Mouse (Mus musculus) liver, embryonic 15.5 days (tissue): Measurements from ENCODE around the gene Vars. TPM values are rescaled to one million over a fixed set of nuclear protein-coding genes. Genes with fewer than 3 reads are reported as not detected.
A peak's percentile ranks its signal among the peaks of the same experiment; 100 is the strongest.
"Not testable (repeated sequence)": the region's sequence is repeated elsewhere in the genome, so short reads cannot be mapped to it uniquely, and the experiment has no call there.

Source experiments
- ATAC-seq: fragments of 200-750 bp; cut with Nextera tagmentation; 2 replicates; pipeline ENCODE4 v1.8.0; 2017; ENCODE audit warnings: moderate number of reproducible peaks, mild to moderate bottlenecking, moderate library complexity; ENCODE audit not compliant: insufficient read depth
- H3K27ac ChIP-seq: fragments of 300-500 bp; sonication (generic); replicated peaks from 2 replicates; pipeline ENCODE4 v1.5.1; 2015; ENCODE audit warnings: mild to moderate bottlenecking, inconsistent platforms
- H3K27me3 ChIP-seq: fragments of 300-500 bp; sonication (generic); 2 replicates; pipeline ENCODE4 v1.6.1; 2015; ENCODE audit warnings: mild to moderate bottlenecking, inconsistent platforms
- H3K36me3 ChIP-seq: fragments of 300-500 bp; sonication (generic); replicated peaks from 2 replicates; pipeline ENCODE4 v1.6.1; 2015; ENCODE audit warnings: moderate library complexity, mild to moderate bottlenecking, inconsistent platforms
- H3K4me1 ChIP-seq: fragments of 300-500 bp; sonication (generic); replicated peaks from 2 replicates; pipeline ENCODE4 v1.6.1; 2015; ENCODE audit warnings: inconsistent platforms
- H3K4me2 ChIP-seq: fragments of 300-500 bp; sonication (generic); 2 replicates; pipeline ENCODE4 v1.6.1; 2015; ENCODE audit warnings: moderate library complexity, mild to moderate bottlenecking, inconsistent platforms
- H3K4me3 ChIP-seq: fragments of 300-500 bp; sonication (generic); replicated peaks from 2 replicates; pipeline ENCODE4 v1.5.1; 2015; ENCODE audit warnings: mild to moderate bottlenecking, inconsistent platforms
- H3K9ac ChIP-seq: fragments of 300-500 bp; sonication (generic); 2 replicates; pipeline ENCODE4 v1.6.1; 2015; ENCODE audit warnings: moderate library complexity, mild to moderate bottlenecking, inconsistent platforms
- H3K9me3 ChIP-seq: fragments of 300-500 bp; sonication (generic); replicated peaks from 2 replicates; pipeline ENCODE4 v1.6.1; 2016; ENCODE audit warnings: inconsistent platforms
- WGBS: fragments of 180-500 bp; shearing (Covaris S2); methylation state at CpG from one replicate; pipeline ENCODE4 v1.1.7; 2015; ENCODE audit warnings: mixed read lengths; ENCODE audit not compliant: insufficient replicate concordance; 5-methylcytosine and 5-hydroxymethylcytosine counted together
- polyA plus RNA-seq: library from polyadenylated mRNA; unstranded; fragments of >200 nt; fragmentation: Nextera tagmentation; extraction: Ambion mirVana; gene quantifications from 2 replicates; pipeline ENCODE4 v1.2.1, GENCODE M21; 2015

Vars gene
- 99.0 and 133 TPM in 2 replicates for polyA plus RNA-seq

GRCm38 (mm10) chr17:35000717-35001451 is at the start of gene Vars:
TSS of gene Vars (plus strand) at chr17:35000987.
- under 1% methylated on average over 81 of the region's 83 CpGs for WGBS
- Histone ChIP-seq H3K36me3 (peaks cover 51% of the 10 kb centered on the region), H3K27ac (peak within 1 kb of the TSS; percentile 97), H3K9ac (peak within 1 kb of the TSS; percentile 94), H3K4me1 (peaks cover 76% of the 10 kb centered on the region), H3K27me3 (no peaks in the 10 kb centered on the region), H3K9me3 (no peaks in the 10 kb centered on the region), H3K4me2 (peak within 1 kb of the TSS; percentile 95), H3K4me3 (peak within 1 kb of the TSS; percentile 77)
- peak; percentile 85 for ATAC-seq

GRCm38 (mm10) chr17:34951636-34952377 is 49.0 kb upstream of the Vars start:
- peak; percentile 16 for ATAC-seq
- Histone ChIP-seq H3K4me2 (peak overlapping the region; percentile 86), H3K9ac (peak overlapping the region; percentile 78), H3K36me3 (peaks cover 17% of the 10 kb centered on the region), H3K4me1 (peaks cover 36% of the 10 kb centered on the region), H3K4me3 (peak overlapping the region; percentile 73), H3K27ac (peak overlapping the region; percentile 81), H3K27me3 (peaks cover 17% of the 10 kb centered on the region), H3K9me3 (no peaks in the 10 kb centered on the region)
- WGBS, result under 1% methylated on average over 29 of the region's 29 CpGs

- ATAC-seq, result peak; percentile 73
- H3K4me2 ChIP-seq, result peak overlapping the region; percentile 86
- H3K27me3 ChIP-seq, result peaks cover 24% of the 10 kb centered on the region
- H3K27ac ChIP-seq, result peak overlapping the region; percentile 81
- peak overlapping the region; percentile 73 for H3K4me3 ChIP-seq
- no peaks in the 10 kb centered on the region for H3K9me3 ChIP-seq
- H3K9ac ChIP-seq, result peak overlapping the region; percentile 78
- peaks cover 36% of the 10 kb centered on the region for H3K4me1 ChIP-seq
- WGBS, result under 1% methylated on average over 23 of the region's 23 CpGs
- peaks cover 17% of the 10 kb centered on the region for H3K36me3 ChIP-seq
Measured at GRCm38 (mm10) chr17:34952378-34953040, 48.3 kb upstream of the Vars start.

GRCm38 (mm10) chr17:34953258-34953657 is 47.5 kb upstream of the Vars start:
- 63% methylated on average over 3 of the region's 3 CpGs for WGBS
- Histone ChIP-seq H3K4me2 (peak overlapping the region; percentile 86; the same call in 1 of the 2 replicates), H3K27me3 (peaks cover 28% of the 10 kb centered on the region), H3K9me3 (no peaks in the 10 kb centered on the region), H3K36me3 (peaks cover 17% of the 10 kb centered on the region), H3K4me3 (peak overlapping the region; percentile 73; the same call in 1 of the 2 replicates), H3K4me1 (peaks cover 36% of the 10 kb centered on the region), H3K27ac (no peak overlapping the region), H3K9ac (no peak overlapping the region)
- ATAC-seq, result no peak

GRCm38 (mm10) chr17:34953904-34954303 is 46.9 kb upstream of the Vars start:
- WGBS, result 72% methylated on average over 4 of the region's 4 CpGs
- Histone ChIP-seq H3K4me3 (no peak overlapping the region), H3K36me3 (peaks cover 17% of the 10 kb centered on the region), H3K4me2 (no peak overlapping the region), H3K9ac (no peak overlapping the region), H3K27me3 (peaks cover 32% of the 10 kb centered on the region), H3K4me1 (peaks cover 32% of the 10 kb centered on the region), H3K9me3 (no peaks in the 10 kb centered on the region), H3K27ac (no peak overlapping the region)
- ATAC-seq, result no peak

GRCm38 (mm10) chr17:34954831-34955230 is 46.0 kb upstream of the Vars start:
- WGBS, result 72% methylated on average over 4 of the region's 4 CpGs

GRCm38 (mm10) chr17:34955884-34956283 is 44.9 kb upstream of the Vars start:
- Histone ChIP-seq H3K9ac (no peak overlapping the region), H3K9me3 (no peaks in the 10 kb centered on the region), H3K27ac (no peak overlapping the region), H3K27me3 (peaks cover 50% of the 10 kb centered on the region), H3K4me3 (no peak overlapping the region), H3K4me2 (no peak overlapping the region), H3K4me1 (peaks cover 32% of the 10 kb centered on the region), H3K36me3 (peaks cover 1% of the 10 kb centered on the region)
- 54% methylated on average over 3 of the region's 3 CpGs for WGBS
- ATAC-seq, result no peak

More at GRCm38 (mm10) chr17:34954831-34955230, 46.0 kb upstream of the Vars start:
- no peak overlapping the region for H3K4me2 ChIP-seq
- H3K4me3 ChIP-seq, result no peak overlapping the region
- H3K4me1 ChIP-seq, result peaks cover 34% of the 10 kb centered on the region
- H3K9me3 ChIP-seq, result no peaks in the 10 kb centered on the region
- H3K27me3 ChIP-seq, result peaks cover 40% of the 10 kb centered on the region
- peaks cover 12% of the 10 kb centered on the region for H3K36me3 ChIP-seq
- no peak overlapping the region for H3K27ac ChIP-seq
- no peak for ATAC-seq
- H3K9ac ChIP-seq, result no peak overlapping the region

- Histone ChIP-seq H3K4me2 (no peak overlapping the region), H3K27me3 (peaks cover 53% of the 10 kb centered on the region), H3K27ac (no peak overlapping the region), H3K9ac (no peak overlapping the region), H3K4me3 (no peak overlapping the region), H3K9me3 (no peaks in the 10 kb centered on the region), H3K36me3 (no peaks in the 10 kb centered on the region), H3K4me1 (peaks cover 27% of the 10 kb centered on the region)
- 9% methylated on average over 1 of the region's 1 CpGs for WGBS
- ATAC-seq, result no peak
Measured at GRCm38 (mm10) chr17:34956340-34956739, 44.4 kb upstream of the Vars start.

GRCm38 (mm10) chr17:34957291-34957690 is 43.5 kb upstream of the Vars start:
- H3K9me3 ChIP-seq, H3K4me3 ChIP-seq: not testable (repeated sequence)

GRCm38 (mm10) chr17:34957966-34958365 is 42.8 kb upstream of the Vars start:
- not testable (repeated sequence) for H3K9ac ChIP-seq, H3K4me3 ChIP-seq, ATAC-seq, H3K36me3 ChIP-seq, H3K9me3 ChIP-seq, H3K27ac ChIP-seq, H3K4me2 ChIP-seq
- WGBS, result 28% methylated on average over 30 of the region's 40 CpGs
- H3K4me1 ChIP-seq, result peaks cover 17% of the 10 kb centered on the region
- peaks cover 68% of the 10 kb centered on the region for H3K27me3 ChIP-seq

More at GRCm38 (mm10) chr17:34957291-34957690, 43.5 kb upstream of the Vars start:
- not testable (repeated sequence) for H3K27ac ChIP-seq, H3K4me2 ChIP-seq, H3K9ac ChIP-seq, H3K36me3 ChIP-seq, ATAC-seq
- 28% methylated on average over 37 of the region's 40 CpGs for WGBS
- peaks cover 19% of the 10 kb centered on the region for H3K4me1 ChIP-seq
- peaks cover 62% of the 10 kb centered on the region for H3K27me3 ChIP-seq

GRCm38 (mm10) chr17:34958734-34959129 is 42.1 kb upstream of the Vars start:
- WGBS, result 3% methylated on average over 28 of the region's 47 CpGs
- peak; percentile 14 for ATAC-seq
- H3K27me3 ChIP-seq, result peaks cover 74% of the 10 kb centered on the region

More at GRCm38 (mm10) chr17:34958734-34959129, 42.1 kb upstream of the Vars start:
- Histone ChIP-seq H3K4me3 (peak overlapping the region; percentile 62), H3K4me1 (peaks cover 12% of the 10 kb centered on the region), H3K4me2 (peak overlapping the region; percentile 91)
- H3K9me3 ChIP-seq, H3K27ac ChIP-seq, H3K9ac ChIP-seq, H3K36me3 ChIP-seq: not testable (repeated sequence)
